Mouse (Mus musculus) T-helper 2 cell (primary cell): ENCODE measurements around the gene Aff1.

Source experiments
- in situ Hi-C: fragments of 300-600 bp; cut with MboI, MseI; formaldehyde crosslinking; loops from one replicate; pipeline ENCODE4 v1.15.1; 2025; ENCODE audit warnings: high pct_unique_total_duplicates

The Aff1 gene

GRCm38 (mm10) chr5:103898310-103898709 lies 206.1 kb downstream of the Aff1 start:
- in situ Hi-C loops = loop anchor here (10.0 kb wide), 1 partner anchor 1616 kb away; the partner anchor contains the start of gene Lrrc8c
